ENCODE assay signal across 8 mouse cellular contexts in the genomic region with DNA sequence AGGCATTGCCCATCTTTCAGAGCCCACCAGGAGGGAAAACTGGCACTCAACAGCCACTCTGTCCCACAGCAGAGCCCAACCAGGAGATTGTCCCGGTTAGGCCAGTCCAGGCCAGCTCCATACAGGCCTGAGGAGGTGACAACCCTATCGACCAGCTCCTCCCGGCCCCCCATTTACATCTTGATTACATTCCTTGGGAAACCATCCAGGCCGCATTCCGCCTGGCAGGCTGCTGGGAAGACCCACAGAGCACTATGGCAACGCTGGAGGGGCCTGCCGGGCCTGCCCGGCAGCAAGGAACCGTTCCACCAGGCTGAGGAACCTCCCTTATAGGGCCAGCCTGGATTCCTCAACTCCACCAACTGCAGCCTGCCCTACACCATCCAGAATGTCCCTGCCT.
DNase-seq lines count a peak whose midpoint lies in the region; ATAC-seq lines count a peak whose summit lies in the region.

No protein-coding gene starts in this region.

- no peaks in the 10 kb centered on the region for H3K9me3 ChIP-seq in heart, embryonic 11.5 days (replicated peaks; ENCODE audit: control insufficient read depth, low read length)
- H3K9me3 ChIP-seq in kidney, embryonic 16.5 days (ENCODE audit: low read length), result no peaks in the 10 kb centered on the region

- H3K27ac ChIP-seq in heart, embryonic 11.5 days (ENCODE audit: low read depth, low read length), result peak overlapping the region; percentile 57
- peak overlapping the region; percentile 87 for H3K27ac ChIP-seq in kidney, embryonic 16.5 days (ENCODE audit: low read length)

- peak; percentile 15 to 33 for DNase-seq in cerebellum, postnatal 14 days
- DNase-seq in cerebellum, postnatal 25 days, result no peak
- DNase-seq in embryo, embryonic 11.5 days (ENCODE audit: low read depth, low spot score), result peak; percentile 19
- peak; percentile 36 for DNase-seq in neural tube, embryonic 10.5 days (ENCODE audit: extremely low spot score, low spot score)
- no peak for DNase-seq in left cerebral cortex, postnatal 36 days (ENCODE audit: low spot score in 2 of 2)
- DNase-seq in adrenal gland, adult 8-10 months, result no peak

- H3K27me3 ChIP-seq in heart, embryonic 11.5 days (ENCODE audit: control insufficient read depth, insufficient read depth, low read length), result peaks cover 12% of the 10 kb centered on the region; the same call in 1 of the 2 replicates
- peaks cover 52% of the 10 kb centered on the region for H3K27me3 ChIP-seq in kidney, embryonic 16.5 days (ENCODE audit: insufficient read depth, low read length)

- peak; percentile 72; the same call in 1 of the 2 replicates for ATAC-seq in heart, embryonic 11.5 days (replicated peaks; ENCODE audit: insufficient number of reproducible peaks, low FRiP score, low TSS enrichment)
- peak; percentile 90 for ATAC-seq in kidney, embryonic 16.5 days (ENCODE audit: low FRiP score, low TSS enrichment)

- no peak overlapping the region for H3K4me2 ChIP-seq in heart, embryonic 11.5 days
- H3K4me2 ChIP-seq in kidney, embryonic 16.5 days (replicated peaks; ENCODE audit: low read depth, low read length), result no peak overlapping the region

- peaks cover 10% of the 10 kb centered on the region for H3K4me1 ChIP-seq in heart, embryonic 11.5 days (ENCODE audit: control insufficient read depth, insufficient read depth, low read length)
- H3K4me1 ChIP-seq in kidney, embryonic 16.5 days (ENCODE audit: insufficient read depth, low read length), result peaks cover 47% of the 10 kb centered on the region

- no peak overlapping the region for H3K4me3 ChIP-seq in heart, embryonic 11.5 days (ENCODE audit: low read depth, low read length)
- no peak overlapping the region for H3K4me3 ChIP-seq in kidney, embryonic 16.5 days (ENCODE audit: low read length)

- no peaks in the 10 kb centered on the region for H3K36me3 ChIP-seq in heart, embryonic 11.5 days (ENCODE audit: control insufficient read depth, insufficient read depth, low read length)
- no peaks in the 10 kb centered on the region for H3K36me3 ChIP-seq in kidney, embryonic 16.5 days (ENCODE audit: insufficient read depth, low read length)

- H3K9ac ChIP-seq in heart, embryonic 11.5 days (ENCODE audit: low read depth, low read length), result no peak overlapping the region
- no peak overlapping the region for H3K9ac ChIP-seq in kidney, embryonic 16.5 days (replicated peaks; ENCODE audit: low read length)

- intact Hi-C loops in left cerebral cortex, postnatal 36 days (cut with DNase I), result no loop called here

- 23% methylated on average over 9 of the region's 9 CpGs for WGBS in heart, embryonic 11.5 days (ENCODE audit: insufficient replicate concordance)
- 24% methylated on average over 9 of the region's 9 CpGs for WGBS in kidney, embryonic 16.5 days

Comparison
In these comparisons a context has a peak if more than half of its experiments do, and no peak if none do; other contexts are left out.
1. DNase-seq: peak in cerebellum, postnatal 14 days (2 of 2), embryo, embryonic 11.5 days (single experiment) and neural tube, embryonic 10.5 days (single experiment); none in cerebellum, postnatal 25 days (0 of 2), left cerebral cortex, postnatal 36 days (0 of 2) and adrenal gland, adult 8-10 months (single experiment).